Mouse (Mus musculus): Measurements from ENCODE around the gene Rnf43. TPM values are rescaled to one million over a fixed set of nuclear protein-coding genes. Genes with fewer than 3 reads are reported as not detected.

Rnf43 gene
- 11.2 and 16.2 TPM in 2 replicates for polyA plus RNA-seq (2012; rRNA removed)

DNA sequence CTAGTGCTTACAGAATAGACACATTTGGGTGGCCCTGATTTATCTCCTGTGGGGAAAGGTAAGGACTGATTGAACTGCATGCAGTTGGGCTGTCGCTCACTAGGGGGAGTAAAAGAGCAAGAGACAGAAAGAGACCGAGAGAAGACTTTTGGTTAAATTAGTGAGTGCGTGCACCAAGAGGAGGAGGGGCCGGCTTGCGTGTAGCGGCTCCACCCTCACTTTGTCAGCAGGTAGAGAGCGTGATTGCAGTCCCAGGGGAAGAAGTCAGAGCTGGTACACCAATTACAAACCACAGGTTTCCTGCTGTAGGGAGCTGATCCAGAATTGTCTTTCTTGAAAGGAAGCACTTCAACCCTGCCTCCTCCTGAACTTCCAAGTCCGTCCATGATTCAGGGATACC, at the start of gene Rnf43:
Rnf43 (plus strand) TSS at position 316 of the 400 bp plus-strand sequence.
- DNase-seq (ENCODE audit: low read depth, low spot score): no peak
- WGBS: under 1% methylated on average over 8 of the region's 8 CpGs

GRCm38 (mm10) chr11:87613972-87614371, 48.5 kb upstream of the Rnf43 start:
- DNase-seq (ENCODE audit: low read depth, low spot score): no peak

DNA sequence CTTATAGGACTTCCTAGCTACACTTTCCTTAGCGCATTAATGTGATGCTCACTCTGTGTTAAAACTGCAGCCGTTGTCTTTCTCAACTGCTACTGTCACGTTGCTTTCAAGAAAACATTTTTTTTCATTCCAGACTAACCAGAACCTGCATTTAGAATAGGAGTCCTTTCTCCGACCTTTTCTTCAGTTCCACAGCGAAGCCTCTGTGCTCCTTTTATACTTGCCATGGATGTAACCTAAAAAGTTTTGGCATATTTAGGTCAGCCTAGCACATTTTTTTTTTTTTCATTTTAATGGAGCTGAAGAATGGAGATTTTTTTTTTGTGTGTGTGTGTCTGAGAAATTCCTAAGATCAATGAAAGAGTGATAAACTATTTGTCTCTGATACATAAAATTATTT, 47.0 kb upstream of the Rnf43 start:
- WGBS: 92% methylated on average over 5 of the region's 5 CpGs

More at GRCm38 (mm10) chr11:87613972-87614371, 48.5 kb upstream of the Rnf43 start:
- WGBS: 85% methylated on average over 7 of the region's 7 CpGs

GRCm38 (mm10) chr11:87615952-87616351, 46.6 kb upstream of the Rnf43 start:
- WGBS: 95% methylated on average over 2 of the region's 2 CpGs
- no peak for DNase-seq (ENCODE audit: low read depth, low spot score)

More for the DNA sequence above, 47.0 kb upstream of the Rnf43 start:
- no peak for DNase-seq (ENCODE audit: low read depth, low spot score)

DNA sequence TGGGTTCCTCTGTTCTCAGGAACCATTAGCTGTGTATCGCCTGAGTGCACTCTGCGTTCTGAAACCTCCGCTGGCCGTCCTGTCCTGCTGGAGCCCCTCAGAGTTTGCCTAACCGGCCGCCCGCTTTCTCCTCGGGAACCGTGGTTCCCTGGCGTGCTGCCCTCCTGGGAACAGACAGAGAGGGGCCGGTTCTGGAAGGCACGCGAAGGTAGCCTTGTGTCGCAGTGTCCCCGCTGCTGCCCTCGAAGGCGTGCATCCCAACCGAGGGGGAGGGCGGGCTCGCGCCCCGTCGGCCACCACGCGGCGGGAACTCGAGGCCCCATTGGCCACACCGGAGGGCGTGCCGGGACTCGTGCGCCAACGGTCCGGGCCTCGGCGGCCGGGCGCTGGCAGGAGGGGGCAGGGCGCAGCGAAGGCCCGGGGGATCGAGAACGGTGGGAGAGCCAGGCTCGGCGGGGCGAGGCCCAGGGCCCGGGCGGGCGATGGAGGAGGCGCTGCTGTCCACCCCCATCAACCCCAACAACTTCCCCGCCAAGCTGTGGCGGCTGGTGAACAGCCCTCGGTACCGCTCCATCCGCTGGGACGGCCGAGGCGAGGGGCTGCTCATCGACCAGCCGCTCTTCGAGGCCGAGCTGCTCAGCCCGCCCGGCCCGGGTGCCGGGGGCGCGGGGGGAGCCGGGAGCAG, 45.6 kb upstream of the Rnf43 start, which contains the start of gene Hsf5:
Hsf5 (plus strand) TSS at position 375 of the 685 bp plus-strand sequence.
- DNase-seq (ENCODE audit: low read depth, low spot score): no peak
- 94% methylated on average over 68 of the region's 69 CpGs for WGBS

GRCm38 (mm10) chr11:87617606-87618005, 44.9 kb upstream of the Rnf43 start:
- 96% methylated on average over 32 of the region's 32 CpGs for WGBS
- no peak for DNase-seq (ENCODE audit: low read depth, low spot score)

DNA sequence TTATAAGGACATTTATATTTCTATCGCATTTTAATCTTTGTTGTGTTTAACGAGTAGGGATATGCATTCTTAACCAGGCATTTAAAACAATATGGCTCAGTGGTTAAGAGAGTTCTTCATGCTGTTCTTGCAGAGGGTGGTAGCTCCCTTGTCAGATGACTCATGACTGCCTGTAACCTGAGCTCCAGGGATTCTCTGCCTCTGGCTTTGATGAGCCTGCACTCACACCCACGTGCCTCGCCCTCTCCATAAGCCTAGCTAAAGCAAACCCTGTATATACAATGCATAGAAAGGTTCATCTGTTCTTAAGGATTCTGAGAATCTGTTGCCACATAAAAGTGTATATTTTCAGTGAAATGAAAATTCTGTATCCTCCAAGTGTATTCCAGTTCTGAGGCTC, 39.4 kb upstream of the Rnf43 start:
- peak; percentile 55 for DNase-seq (ENCODE audit: low read depth, low spot score)
- WGBS: 50% methylated on average over 4 of the region's 4 CpGs

GRCm38 (mm10) chr11:87629859-87630258, 32.7 kb upstream of the Rnf43 start:
- no peak for DNase-seq (ENCODE audit: low read depth, low spot score)
- 9% methylated on average over 10 of the region's 10 CpGs for WGBS

DNA sequence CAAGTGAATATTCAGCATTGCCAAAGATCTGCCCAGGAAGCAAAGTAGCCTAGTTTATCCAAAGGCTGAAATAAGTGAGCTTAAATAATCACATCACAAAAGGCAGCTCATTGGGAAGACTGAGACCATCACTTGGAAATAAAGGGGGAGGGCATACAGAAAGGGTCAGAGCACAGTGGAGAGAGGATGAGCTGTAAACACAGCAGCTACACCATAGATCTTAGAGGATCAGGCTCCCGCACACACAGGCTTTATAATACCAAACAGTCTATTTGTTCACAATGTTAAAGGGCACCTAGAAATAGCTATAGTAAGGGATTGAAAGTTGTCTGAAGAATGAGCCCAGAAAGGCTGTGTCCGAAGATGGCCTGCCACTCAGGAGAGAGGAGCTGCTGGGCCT, 23.7 kb upstream of the Rnf43 start:
- WGBS: 18% methylated on average over 2 of the region's 2 CpGs
- DNase-seq (ENCODE audit: low read depth, low spot score): no peak

- DNase-seq (ENCODE audit: low read depth, low spot score): no peak
- WGBS: 1% methylated on average over 29 of the region's 29 CpGs
Measured at GRCm38 (mm10) chr11:87639206-87639605, 23.3 kb upstream of the Rnf43 start.

- DNase-seq (ENCODE audit: low read depth, low spot score): no peak
Measured at GRCm38 (mm10) chr11:87642865-87643264, 19.7 kb upstream of the Rnf43 start.

DNA sequence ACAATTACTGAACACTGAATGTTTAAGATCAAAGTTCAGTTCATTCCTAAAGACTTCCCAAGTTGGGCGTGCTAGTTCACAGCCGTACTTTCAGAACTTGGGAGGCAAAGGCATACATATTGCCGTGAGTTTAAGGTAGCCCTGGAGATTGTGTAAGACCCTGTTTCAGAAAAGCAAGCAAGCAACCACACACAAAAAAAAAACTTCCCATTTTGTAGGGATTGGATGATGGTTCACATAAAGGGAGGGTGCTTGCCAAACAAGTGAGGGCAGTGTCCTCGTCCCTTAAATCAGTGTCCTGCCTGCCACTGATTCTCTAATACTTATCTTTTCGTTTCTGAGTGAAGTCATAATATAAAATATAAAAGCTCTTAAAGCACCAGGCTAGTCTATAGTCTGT, 7.8 kb upstream of the Rnf43 start:
- no peak for DNase-seq (ENCODE audit: low read depth, low spot score)
- WGBS: 39% methylated on average over 5 of the region's 5 CpGs

DNA sequence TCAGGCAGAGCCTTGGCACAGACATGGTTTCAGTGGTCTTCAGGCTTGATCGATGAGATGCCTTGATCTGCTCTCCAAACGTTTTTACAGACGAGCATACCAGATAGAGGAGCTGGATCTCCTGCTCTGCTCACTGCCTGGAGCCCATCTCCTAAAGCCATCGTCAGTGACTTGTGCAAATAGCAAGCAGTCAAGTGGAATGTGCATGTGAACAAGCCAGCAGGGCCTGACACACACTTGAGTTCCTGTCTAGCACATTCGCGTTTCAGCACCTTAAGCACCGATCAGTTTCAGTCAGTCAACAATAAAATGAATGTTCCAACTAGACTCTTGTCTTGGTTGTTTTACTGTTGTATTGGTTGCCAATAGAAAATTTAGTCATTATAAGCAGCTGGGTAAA, 3.3 kb upstream of the Rnf43 start:
- no peak for DNase-seq (ENCODE audit: low read depth, low spot score)
- 51% methylated on average over 7 of the region's 7 CpGs for WGBS

DNA sequence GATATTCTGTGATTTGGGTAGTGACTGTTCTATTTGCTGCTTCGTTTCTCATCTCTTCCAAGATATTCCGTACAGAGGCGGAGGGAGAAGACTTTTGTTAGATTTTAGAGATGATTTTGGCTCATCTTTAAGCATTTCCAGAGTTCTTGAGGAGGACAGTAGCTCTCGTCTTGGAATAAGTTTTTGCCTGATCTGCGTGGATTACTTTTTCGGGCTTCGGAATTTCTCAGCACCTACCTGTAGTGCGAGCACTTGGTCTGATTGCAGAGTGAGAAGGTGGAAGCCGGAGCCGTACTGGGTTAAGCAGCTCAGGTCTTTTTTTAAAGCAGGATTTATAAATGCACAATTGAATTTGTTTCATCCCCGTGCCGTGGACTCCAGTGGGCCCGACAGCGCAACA, 300 bp downstream of the Rnf43 start:
- no peak for DNase-seq (ENCODE audit: low read depth, low spot score)
- WGBS: 6% methylated on average over 14 of the region's 14 CpGs

- 26% methylated on average over 6 of the region's 6 CpGs for WGBS
- no peak for DNase-seq (ENCODE audit: low read depth, low spot score)
Measured at GRCm38 (mm10) chr11:87663948-87664347, 1.4 kb downstream of the Rnf43 start.

DNA sequence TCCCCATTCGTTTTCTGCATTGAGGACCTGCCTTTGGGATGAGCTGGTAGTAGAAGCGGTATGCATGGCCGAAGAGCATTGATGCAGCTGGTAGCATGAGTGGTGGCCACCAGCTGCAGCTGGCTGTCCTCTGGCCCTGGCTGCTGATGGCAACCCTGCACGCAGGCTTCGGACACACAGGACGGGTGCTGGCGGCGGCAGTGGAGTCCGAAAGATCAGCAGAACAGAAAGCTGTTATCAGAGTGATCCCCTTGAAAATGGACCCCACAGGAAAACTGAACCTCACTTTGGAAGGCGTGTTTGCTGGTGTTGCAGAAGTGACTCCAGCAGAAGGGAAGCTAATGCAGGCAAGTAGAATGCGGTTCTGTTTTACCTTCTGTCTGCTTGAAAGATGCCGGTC, 2.0 kb downstream of the Rnf43 start:
- DNase-seq (ENCODE audit: low read depth, low spot score): no peak
- 37% methylated on average over 12 of the region's 12 CpGs for WGBS

GRCm38 (mm10) chr11:87665224-87665623, 2.7 kb downstream of the Rnf43 start:
- WGBS: 30% methylated on average over 6 of the region's 6 CpGs
- DNase-seq (ENCODE audit: low read depth, low spot score): no peak

DNA sequence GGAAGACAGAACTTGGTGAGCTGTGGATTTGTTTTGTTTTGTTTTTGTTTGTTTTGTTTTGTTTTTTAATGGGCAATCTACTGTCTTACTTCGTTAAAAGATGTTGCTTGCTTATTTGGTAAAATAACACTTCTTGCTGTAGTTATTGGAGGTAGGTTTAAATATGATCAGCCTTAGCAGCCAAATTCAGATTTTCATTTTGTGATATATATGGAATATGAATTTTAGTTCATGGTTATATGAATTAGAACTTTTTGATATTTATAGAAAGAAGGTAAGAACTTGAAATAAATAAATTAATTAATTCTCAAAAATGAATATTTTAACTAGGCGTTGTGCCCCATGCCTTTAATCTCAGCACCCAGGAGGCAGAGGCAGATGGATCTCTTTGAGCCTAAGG, 3.1 kb downstream of the Rnf43 start:
- WGBS: 30% methylated on average over 2 of the region's 2 CpGs
- DNase-seq (ENCODE audit: low read depth, low spot score): no peak

DNA sequence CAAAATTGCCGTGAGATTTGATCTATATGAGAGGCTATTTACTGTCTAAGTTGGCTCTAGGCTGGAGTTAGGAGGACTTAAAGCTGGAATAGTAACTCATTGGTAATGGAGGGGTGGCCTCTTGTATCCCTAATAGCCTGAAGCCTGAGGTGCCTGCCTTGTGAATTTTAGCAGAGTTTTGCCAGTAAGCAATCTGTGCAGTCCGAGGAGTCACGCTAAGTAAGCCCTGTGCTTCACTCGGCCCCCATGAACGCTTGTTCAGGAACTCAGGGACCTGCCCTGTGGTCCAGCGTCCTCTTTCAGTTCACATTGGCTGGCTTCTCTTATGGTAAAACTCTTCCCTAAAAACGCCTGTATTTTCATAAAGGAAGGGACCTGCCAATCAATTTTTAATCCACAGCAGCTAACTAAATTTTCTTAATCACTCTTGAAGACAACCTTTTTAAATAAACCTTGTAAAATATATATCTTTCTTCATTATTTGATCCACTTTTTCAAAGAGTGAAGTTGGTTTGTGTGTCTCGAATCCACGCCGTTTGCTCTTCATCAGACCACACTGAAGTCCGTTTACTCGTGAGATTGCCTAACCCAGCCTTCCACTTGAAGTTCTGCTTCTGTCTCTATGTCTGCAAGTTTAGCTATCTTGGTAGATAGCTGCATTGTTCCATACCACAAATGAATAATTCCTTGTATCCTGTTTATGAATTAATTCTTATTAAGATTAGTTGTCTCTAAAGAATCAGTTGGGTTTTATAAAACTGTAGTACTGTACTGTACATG, 3.9 kb downstream of the Rnf43 start:
- DNase-seq (ENCODE audit: low read depth, low spot score): no peak
- 21% methylated on average over 12 of the region's 12 CpGs for WGBS

GRCm38 (mm10) chr11:87667107-87668090, 4.9 kb downstream of the Rnf43 start:
- WGBS: 23% methylated on average over 4 of the region's 4 CpGs
- DNase-seq (ENCODE audit: low read depth, low spot score): no peak

Data from large intestine, adult 2 months (tissue).